Mouse (Mus musculus) hindbrain, embryonic 10.5 days (tissue): ENCODE results near the gene Atf7ip. TPM values are rescaled to one million over a fixed set of nuclear protein-coding genes. Genes with fewer than 3 reads are reported as not detected.

Source experiments
- DNase-seq: peaks from one replicate; pipeline ENCODE4 v3.0.0-alpha.2; 2017; ENCODE audit warnings: low spot score
- H3K27ac ChIP-seq: fragments of 300-500 bp; sonication (generic); 2 replicates; pipeline ENCODE4 v1.5.1; 2016; ENCODE audit warnings: mild to moderate bottlenecking, moderate library complexity
- H3K27me3 ChIP-seq: fragments of 300-500 bp; sonication (generic); 2 replicates; pipeline ENCODE4 v1.6.1; 2016; ENCODE audit warnings: mild to moderate bottlenecking; ENCODE audit not compliant: poor library complexity, insufficient read depth, severe bottlenecking
- H3K36me3 ChIP-seq: fragments of 300-500 bp; sonication (generic); 2 replicates; pipeline ENCODE4 v1.6.1; 2016; ENCODE audit warnings: mild to moderate bottlenecking, moderate library complexity
- H3K4me1 ChIP-seq: fragments of 300-500 bp; sonication (generic); replicated peaks from 2 replicates; pipeline ENCODE4 v1.6.1; 2016; ENCODE audit warnings: mild to moderate bottlenecking
- H3K4me3 ChIP-seq: fragments of 300-500 bp; sonication (generic); 2 replicates; pipeline ENCODE4 v1.5.1; 2016; ENCODE audit warnings: mild to moderate bottlenecking, moderate library complexity
- H3K9me3 ChIP-seq: fragments of 300-500 bp; sonication (generic); 2 replicates; pipeline ENCODE4 v1.6.1; 2016; ENCODE audit warnings: mild to moderate bottlenecking, moderate library complexity
- WGBS: fragments of 180-500 bp; shearing (Covaris S2); methylation state at CpG from one replicate; pipeline ENCODE4 v1.1.7; 2016; 5-methylcytosine and 5-hydroxymethylcytosine counted together
- polyA plus RNA-seq: library from polyadenylated mRNA; unstranded; fragments of >200 nt; fragmentation: Nextera tagmentation; extraction: Ambion mirVana; gene quantifications from 2 replicates; pipeline ENCODE4 v1.2.1, GENCODE M21; 2016

Atf7ip gene
- polyA plus RNA-seq, 1 experiment from 2014 or later = 47.2 TPM

DNA sequence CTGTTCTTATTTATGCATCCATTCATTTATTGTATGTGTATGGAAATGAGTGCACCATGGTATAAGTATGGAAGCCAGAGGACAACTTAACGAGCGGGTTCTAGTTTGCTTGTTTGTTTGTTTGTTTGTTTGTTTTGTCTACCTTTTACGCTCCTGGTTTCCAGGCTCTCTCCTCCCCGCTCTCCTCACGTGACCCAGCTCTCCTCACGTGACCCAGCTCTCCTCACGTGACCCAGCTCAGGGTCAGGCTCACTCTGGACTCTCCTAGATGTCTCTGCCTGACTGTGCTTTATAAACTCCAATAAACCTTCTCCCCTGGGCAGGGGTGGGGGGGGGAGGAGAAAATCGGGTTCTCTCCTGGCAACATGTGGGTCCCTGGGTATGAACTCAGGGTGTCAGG is 144.7 kb downstream of the Atf7ip start:
- no peak for DNase-seq
- Histone ChIP-seq H3K27me3 (no peaks in the 10 kb centered on the region), H3K4me3 (no peak overlapping the region), H3K9me3 (no peaks in the 10 kb centered on the region), H3K36me3 (no peaks in the 10 kb centered on the region), H3K4me1 (peaks cover 5% of the 10 kb centered on the region; the same call in 1 of the 2 replicates), H3K27ac (no peak overlapping the region)
- 94% methylated on average over 8 of the region's 8 CpGs for WGBS

GRCm38 (mm10) chr6:136653331-136653730 is 147.4 kb downstream of the Atf7ip start:
- Histone ChIP-seq H3K27ac (no peak overlapping the region), H3K4me3 (no peak overlapping the region), H3K36me3 (no peaks in the 10 kb centered on the region), H3K4me1 (no peaks in the 10 kb centered on the region), H3K9me3 (no peaks in the 10 kb centered on the region), H3K27me3 (no peaks in the 10 kb centered on the region)
- DNase-seq = no peak
- WGBS = 77% methylated on average over 5 of the region's 5 CpGs

- no peaks in the 10 kb centered on the region for H3K36me3 ChIP-seq
- no peaks in the 10 kb centered on the region for H3K4me1 ChIP-seq
- H3K9me3 ChIP-seq = no peaks in the 10 kb centered on the region
- H3K27me3 ChIP-seq = no peaks in the 10 kb centered on the region
- no peak for DNase-seq
- H3K4me3 ChIP-seq = no peak overlapping the region
- 93% methylated on average over 20 of the region's 20 CpGs for WGBS
- H3K27ac ChIP-seq = no peak overlapping the region
These were observed 148.5 kb downstream of the Atf7ip start for GRCm38 (mm10) chr6:136654470-136654869.

DNA sequence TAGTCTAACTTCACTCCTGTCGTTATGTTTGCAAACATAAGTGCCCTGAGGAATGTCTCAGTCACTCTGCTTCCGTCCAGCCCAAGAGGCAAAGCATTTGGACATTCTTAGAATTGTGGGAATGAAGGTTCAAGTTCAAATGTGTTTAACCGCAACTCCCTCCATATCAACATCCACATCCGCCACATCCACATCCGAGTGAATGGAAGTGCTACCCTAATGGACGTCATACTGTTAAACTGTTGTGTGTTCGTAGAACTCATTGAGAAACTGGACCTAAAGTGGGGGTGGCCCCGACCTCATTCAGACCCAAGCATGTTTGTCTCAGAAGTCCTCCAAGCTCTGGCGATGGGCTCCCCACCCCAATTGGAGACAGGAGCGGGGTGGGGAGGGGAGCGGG is 149.8 kb downstream of the Atf7ip start:
- H3K4me3 ChIP-seq = no peak overlapping the region
- 77% methylated on average over 11 of the region's 11 CpGs for WGBS

DNA sequence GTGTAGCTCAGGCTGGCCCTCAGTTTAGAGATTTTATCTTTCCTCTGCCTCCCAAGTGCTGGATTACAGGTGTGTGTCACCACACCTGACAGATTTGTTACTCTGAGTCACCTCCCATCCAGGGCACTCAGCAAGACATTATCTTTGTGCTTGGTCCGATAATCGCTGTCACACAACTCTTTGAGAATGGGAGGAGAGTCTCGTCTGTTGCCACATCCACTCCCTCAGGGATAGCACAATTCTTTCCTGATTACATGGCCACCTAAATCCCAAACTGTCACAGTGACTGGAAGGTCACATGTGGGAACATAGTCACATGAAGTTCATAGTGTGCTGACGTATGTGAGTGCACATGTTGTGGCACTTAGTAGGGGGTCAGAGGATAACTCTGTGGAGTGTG is 152.3 kb downstream of the Atf7ip start:
- peaks cover 13% of the 10 kb centered on the region for H3K4me1 ChIP-seq
- H3K27ac ChIP-seq = no peak overlapping the region
- no peaks in the 10 kb centered on the region for H3K36me3 ChIP-seq
- 87% methylated on average over 4 of the region's 4 CpGs for WGBS
- H3K27me3 ChIP-seq = peaks cover 36% of the 10 kb centered on the region
- no peak for DNase-seq
- H3K9me3 ChIP-seq = no peaks in the 10 kb centered on the region
- H3K4me3 ChIP-seq = no peak overlapping the region

More for the DNA sequence above, 149.8 kb downstream of the Atf7ip start:
- Histone ChIP-seq H3K27ac (no peak overlapping the region), H3K27me3 (peaks cover 11% of the 10 kb centered on the region), H3K36me3 (no peaks in the 10 kb centered on the region), H3K4me1 (no peaks in the 10 kb centered on the region), H3K9me3 (no peaks in the 10 kb centered on the region)
- no peak for DNase-seq

GRCm38 (mm10) chr6:136659226-136659625 is 153.3 kb downstream of the Atf7ip start:
- H3K4me3 ChIP-seq = no peak overlapping the region
- 93% methylated on average over 9 of the region's 9 CpGs for WGBS

More at GRCm38 (mm10) chr6:136659226-136659625, 153.3 kb downstream of the Atf7ip start:
- H3K27ac ChIP-seq = no peak overlapping the region
- no peak for DNase-seq
- peaks cover 44% of the 10 kb centered on the region for H3K27me3 ChIP-seq
- no peaks in the 10 kb centered on the region for H3K36me3 ChIP-seq
- H3K9me3 ChIP-seq = no peaks in the 10 kb centered on the region
- peaks cover 13% of the 10 kb centered on the region for H3K4me1 ChIP-seq

Other genes with a start within 250 kb of the Atf7ip start
- gene Gm8994, start 178.6 kb upstream of the Atf7ip start, polyA plus RNA-seq = not detected in 2 replicates
- not detected in 2 replicates for gene E330021D16Rik, start 90.6 kb upstream of the Atf7ip start, polyA plus RNA-seq
- gene Plbd1, start 155.8 kb downstream of the Atf7ip start, polyA plus RNA-seq = 1.8 TPM in 2 replicates